Mouse (Mus musculus) adrenal gland, adult 2 months (tissue): Measurements from ENCODE around the gene Rpl27a. TPM values are rescaled to one million over a fixed set of nuclear protein-coding genes. Genes with fewer than 3 reads are reported as not detected.

ENCODE experiments used
- DNase-seq: peaks from one replicate; pipeline ENCODE4 v3.0.0; 2021
- polyA plus RNA-seq: library from polyadenylated mRNA; depleted of rRNA; stranded (reverse); fragments of >200 nt; gene quantifications from 2 replicates; pipeline ENCODE4 v1.2.3, GENCODE M21; 2012
- total RNA-seq, 2 experiments: library from RNA; stranded (reverse); gene quantifications; 2 replicates each; pipeline ENCODE4 v1.2.3; 2021

Gene Rpl27a
- total and polyA plus RNA-seq, 3 experiments = 240 to 258 (median 245) TPM

DNA sequence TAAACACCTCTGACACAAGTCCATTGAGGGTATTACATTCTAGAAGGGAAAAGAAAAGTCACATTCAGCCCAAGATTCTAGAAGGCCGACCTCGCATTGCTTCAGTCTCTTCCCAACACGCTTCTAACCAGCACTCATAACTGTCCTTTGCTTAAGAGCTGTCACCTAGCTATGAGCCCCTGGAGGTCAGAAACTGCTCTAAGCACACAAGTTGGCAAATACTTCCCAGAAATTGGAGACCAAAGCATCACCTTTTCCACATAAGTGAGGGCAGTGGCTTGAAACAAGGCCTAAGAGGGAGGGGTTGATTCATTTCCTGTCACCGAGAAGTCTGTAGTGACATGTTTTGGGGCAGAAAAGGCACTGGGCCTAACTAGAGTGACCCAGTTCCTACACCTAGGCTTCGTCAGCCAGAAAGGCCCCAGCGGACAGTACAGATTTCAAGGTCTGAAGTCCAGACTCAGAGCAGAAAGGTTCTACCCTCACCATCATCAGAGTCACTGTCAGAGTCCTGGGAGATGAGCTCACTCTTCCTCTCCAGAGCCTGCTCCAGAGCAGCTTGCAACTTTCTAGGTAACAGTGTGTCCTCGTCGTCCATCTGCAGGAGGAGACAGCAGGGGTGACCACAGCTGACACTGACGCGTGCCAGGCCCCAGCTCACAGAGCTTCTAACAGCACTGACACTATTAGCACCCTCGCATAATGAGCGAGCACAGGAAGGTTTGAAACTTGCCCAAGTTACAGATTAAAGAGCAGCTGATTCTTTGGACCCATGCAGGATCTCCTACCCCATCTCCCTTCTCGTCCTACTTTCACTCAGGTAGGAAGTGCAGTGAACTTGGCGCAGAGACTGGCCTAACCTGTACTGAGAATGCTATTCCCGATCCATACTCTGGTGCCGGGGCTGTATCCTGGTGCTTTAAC, 7.1 kb downstream of the Rpl27a start:
- no peak for DNase-seq

DNA sequence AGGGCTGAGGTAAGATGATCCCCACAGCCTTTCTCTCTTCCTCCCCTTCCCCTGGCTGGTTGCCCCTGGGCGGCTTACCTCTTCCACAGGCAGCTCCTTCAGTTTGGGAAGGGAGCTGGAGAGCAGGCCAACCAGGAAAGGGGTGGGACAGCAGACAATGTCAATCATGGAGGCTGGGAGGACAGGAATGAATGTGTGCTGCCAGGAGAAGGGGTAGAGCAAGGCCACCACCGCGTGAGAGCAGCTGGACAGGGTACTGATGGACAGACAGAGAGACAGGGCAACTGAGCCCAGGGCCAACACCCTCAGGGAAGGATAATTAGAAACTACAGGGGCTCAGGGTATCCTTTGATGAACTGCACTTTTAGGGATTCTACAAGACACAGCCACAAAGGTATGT, 8.6 kb downstream of the Rpl27a start:
- DNase-seq = no peak

GRCm38 (mm10) chr7:109528356-109528755, 9.4 kb downstream of the Rpl27a start:
- peak; percentile 63 for DNase-seq

- no peak for DNase-seq
Observed at GRCm38 (mm10) chr7:109529741-109530140, 10.8 kb downstream of the Rpl27a start.

DNA sequence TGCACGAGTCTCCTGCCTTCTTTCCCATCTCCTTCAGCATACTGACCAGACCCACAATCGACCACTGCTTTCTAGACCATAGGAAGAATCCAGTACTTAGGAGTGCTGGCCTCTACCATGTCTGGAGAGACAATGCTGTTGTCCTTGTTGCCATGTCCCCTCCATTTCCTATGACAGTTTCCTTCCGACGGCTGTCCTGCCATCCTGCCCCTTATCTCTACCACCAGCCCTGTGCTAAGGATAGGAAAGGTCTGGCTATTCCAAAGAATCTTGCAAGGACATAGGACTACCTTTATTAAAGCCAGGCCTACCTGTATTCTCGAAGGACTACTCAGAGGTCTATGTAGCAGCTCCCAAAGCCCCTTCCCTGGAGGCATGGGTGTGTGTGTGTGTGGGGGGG, 12.6 kb downstream of the Rpl27a start:
- no peak for DNase-seq

DNA sequence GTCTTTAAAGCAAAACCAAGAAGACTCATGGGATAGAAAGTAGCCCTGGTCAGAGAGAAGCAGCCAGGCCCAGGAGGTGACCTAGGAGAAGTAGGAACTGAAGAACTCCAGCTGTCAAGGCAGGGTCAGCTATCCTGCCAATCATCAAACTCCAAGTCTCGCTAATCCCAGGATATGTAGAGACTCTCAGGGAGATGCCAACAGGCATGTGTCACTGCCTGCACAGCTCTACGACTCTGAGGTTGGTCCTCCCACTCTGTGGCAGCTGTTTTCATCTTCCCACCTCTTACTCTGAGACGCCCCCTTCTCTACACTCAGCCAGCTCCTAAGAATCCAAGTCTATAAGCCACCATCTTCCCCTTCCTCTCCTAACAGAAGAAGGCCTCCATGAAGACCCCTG, 13.7 kb downstream of the Rpl27a start:
- no peak for DNase-seq

- no peak for DNase-seq
Observed at GRCm38 (mm10) chr7:109533129-109533528, 14.2 kb downstream of the Rpl27a start.

- DNase-seq = no peak
Observed at GRCm38 (mm10) chr7:109533888-109534287, 14.9 kb downstream of the Rpl27a start.

GRCm38 (mm10) chr7:109534921-109535320, 16.0 kb downstream of the Rpl27a start:
- no peak for DNase-seq

GRCm38 (mm10) chr7:109536451-109536946, 17.6 kb downstream of the Rpl27a start:
- no peak for DNase-seq

DNA sequence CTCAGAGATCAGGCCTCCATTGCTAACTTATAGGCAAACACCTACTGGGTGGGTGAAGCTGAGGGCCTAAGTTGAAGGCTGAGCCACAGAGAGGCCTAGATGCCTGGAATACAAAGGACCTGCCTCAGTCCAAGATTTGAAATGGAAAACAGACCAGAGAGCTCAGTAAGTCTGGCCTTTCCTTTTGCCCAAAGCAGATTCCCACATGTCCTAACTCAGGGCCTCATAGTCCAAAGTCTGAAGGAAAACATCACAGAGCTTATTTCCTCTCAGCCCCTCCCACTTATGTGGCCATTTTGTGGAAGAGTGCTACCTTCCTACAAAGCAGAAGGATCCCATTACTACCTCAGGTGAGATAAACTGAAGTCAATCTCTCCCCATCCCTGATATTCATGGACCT, 22.0 kb downstream of the Rpl27a start:
- DNase-seq = no peak

DNA sequence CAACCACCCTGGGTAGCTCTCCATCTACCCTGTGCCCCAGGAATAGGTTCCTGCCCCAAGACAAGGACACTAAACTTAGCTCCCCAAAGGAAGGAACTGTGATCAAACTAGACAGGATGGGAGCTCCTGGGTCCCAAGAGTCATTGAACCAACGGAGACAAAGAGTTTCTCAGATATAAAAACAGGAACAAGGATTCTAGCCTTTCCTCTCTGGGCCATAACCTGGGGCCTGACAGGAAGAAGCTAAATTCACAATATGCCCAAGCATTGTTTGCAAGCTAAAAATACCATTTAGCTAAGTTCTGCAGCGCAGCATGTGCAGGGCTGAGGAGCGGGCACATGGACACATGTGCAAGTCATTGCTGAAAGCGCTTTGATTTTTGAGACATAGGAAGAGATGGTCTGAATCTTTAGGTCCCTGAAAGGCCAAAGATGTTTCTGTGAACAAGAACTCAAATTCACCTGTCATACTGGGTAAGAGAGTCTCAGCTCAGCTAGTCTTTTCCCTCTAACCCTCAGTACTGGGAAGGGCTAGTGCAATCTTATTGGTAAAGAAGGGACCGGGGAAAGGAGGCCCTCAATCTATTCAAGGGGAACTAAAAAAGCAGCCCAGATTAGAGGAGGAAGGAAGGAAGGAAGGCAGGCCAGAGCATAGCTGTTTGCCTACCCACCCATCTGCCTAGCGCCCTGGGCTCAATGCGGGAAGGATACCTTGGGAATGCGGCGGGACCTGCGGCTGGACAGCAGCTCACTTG, 22.8 kb downstream of the Rpl27a start:
- DNase-seq = no peak

- DNase-seq = no peak
Observed at GRCm38 (mm10) chr7:109542364-109542628, 23.3 kb downstream of the Rpl27a start.

DNA sequence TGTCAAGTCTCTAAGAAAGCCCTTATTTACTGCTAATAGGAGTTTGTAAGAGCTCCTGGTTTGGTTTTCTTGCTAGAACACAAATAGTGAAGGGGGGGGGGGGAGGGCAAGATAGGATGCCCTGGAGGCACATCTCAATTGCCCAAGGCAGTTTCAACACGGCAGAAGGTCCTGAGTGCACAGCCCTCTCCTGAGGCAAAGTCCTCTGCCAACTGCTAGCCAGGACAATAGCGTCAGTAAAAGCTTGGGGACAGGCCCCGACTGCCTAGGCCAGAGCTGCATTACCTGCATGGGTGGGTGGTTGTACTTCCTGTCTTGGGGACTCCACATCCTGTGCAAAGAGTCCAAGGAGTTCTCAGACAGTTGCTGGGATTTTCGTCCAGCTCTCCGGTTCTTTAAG, 25.8 kb downstream of the Rpl27a start:
- DNase-seq = no peak

DNA sequence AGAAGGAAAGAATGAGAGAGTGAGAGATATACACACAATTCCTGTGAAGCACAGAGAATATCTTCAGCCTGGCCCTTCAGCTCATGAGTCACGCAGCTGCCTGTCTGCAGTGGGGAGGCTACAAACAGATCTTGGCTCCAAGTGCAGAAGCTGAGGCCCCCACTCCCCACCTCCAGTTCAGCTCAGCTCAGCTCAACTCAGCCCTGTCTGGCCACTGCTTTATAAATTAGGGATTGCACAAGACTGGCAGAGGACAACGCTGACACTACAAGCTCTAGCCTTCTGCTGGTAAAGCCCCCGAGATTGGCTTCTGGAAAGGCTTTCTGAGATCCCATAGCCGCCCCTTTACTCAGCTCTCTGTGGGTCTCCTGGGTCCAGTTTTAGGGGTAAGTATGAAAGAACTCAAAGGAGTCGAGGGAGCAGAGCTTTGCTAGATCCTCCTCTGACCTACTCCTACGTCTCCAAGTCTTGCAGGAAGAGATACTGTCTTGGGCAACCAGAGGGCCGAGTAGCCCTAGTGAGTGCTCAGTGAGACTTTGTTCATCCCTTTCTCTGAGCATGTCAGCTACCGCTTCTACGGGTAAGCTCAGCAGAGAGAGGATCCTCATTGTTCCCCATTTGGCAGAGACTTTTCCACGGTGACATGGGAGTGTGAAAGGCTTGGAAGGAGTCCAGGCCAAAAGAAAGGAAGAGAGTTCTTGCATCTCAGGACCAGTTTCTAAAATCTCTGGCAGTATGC, 26.5 kb downstream of the Rpl27a start:
- DNase-seq = peak; percentile 58

DNA sequence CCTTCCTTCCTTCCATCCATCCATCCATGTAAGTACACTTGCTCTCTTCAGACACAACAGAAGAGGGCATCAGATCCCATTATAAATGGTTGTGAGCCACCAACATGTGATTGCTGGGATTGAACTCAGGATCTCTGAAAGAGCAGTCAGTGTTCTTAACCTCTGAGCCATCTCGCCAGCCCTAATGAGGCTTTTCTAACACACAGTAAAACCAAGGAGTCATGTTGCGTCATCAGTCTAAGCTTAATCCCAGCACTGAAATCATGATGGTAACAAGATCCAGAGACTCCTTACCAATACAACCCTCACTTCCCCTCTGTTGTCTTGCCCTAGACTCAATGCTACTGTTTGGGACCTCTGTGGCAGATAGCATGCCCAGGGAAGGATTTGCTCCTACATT, 27.2 kb downstream of the Rpl27a start:
- no peak for DNase-seq

DNA sequence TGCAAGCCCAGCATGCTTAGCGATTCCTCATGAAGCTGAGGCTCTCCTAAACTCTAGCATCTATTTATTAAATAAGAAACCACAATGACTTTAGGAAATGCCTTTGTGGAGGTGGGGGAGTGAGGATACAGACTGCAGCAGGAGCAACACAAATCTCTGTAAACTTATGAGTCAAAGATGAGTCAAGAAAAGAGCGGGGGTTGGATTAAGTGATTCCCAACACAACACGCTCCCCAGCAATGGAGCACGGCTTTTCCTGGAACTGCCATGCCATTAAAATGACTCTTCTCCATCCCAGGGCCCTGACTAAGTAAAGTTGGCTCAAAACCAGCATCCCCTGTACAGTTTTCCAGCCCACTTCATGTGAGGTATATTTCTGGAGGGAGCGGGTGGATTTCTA, 27.8 kb downstream of the Rpl27a start:
- DNase-seq = peak; percentile 60

DNA sequence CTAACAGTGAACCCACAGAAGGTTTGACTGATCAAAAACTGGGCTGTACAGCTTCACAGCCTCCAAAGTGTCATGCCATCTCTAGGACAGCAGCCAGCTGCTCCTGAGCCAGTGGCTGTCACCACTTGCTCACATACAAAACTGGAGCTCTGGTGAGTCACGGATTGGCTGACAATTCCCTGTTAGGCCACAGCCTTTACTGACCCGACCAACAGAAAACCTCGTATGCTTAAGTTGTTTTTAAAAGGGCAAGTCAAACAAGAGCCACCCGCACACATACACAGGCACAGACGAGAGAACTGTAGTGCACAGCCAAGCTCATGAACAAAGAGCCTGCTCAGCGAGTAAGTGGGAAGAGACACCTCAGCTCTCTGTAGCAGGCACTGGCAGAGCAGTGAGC, 40.6 kb downstream of the Rpl27a start:
- peak; percentile 87 for DNase-seq

DNA sequence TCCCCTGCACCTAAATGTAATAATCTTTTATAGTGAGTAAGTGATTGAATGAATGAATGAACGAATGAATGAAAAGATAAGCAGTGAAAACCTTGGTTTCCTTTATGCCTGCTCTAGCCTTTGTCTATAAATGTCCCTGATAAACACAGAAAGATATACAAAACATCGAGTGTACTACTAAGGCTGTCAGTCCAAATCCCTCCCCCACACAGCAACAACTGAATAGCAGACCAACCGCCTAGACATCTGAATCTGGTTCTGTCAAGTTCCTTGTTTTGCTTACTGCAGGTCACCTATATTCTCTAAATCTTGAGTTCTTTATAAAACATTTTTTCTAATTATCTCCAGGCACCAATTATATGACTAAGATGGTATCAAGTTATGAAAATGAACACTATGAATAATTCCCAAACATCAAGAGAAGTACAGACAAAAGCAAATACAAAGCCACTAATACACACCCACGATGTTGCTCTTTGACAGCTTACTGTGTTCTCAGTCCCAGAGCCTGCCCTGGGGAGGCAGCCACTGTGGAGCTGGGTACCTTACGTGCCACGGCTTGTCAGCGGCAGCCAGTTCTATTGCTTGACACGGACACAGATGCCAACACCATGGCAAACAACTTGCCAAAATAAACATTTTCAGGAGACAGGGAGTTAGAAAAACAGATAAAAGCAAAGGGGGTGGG, 42.7 kb downstream of the Rpl27a start:
- peak; percentile 38 for DNase-seq

- no peak for DNase-seq
Observed at GRCm38 (mm10) chr7:109562154-109562599, 43.2 kb downstream of the Rpl27a start.

GRCm38 (mm10) chr7:109562676-109563075, 43.7 kb downstream of the Rpl27a start:
- DNase-seq = no peak
